Mouse (Mus musculus) heart, embryonic 12.5 days (tissue): Measurements from ENCODE around the gene Sh3pxd2a. TPM values are rescaled to one million over a fixed set of nuclear protein-coding genes. Genes with fewer than 3 reads are reported as not detected.

Experiments used
- ATAC-seq: fragments of 200-750 bp; cut with Nextera tagmentation; 2 replicates; pipeline ENCODE4 v1.8.0; 2017; ENCODE audit warnings: moderate TSS enrichment, moderate library complexity; ENCODE audit not compliant: insufficient number of reproducible peaks, low FRiP score
- H3K27ac ChIP-seq: fragments of 300-500 bp; sonication (generic); 2 replicates; pipeline ENCODE4 v1.5.1; 2016; ENCODE audit warnings: mild to moderate bottlenecking, moderate library complexity; ENCODE audit not compliant: poor library complexity, severe bottlenecking
- H3K27me3 ChIP-seq: fragments of 300-500 bp; sonication (generic); replicated peaks from 2 replicates; pipeline ENCODE4 v1.6.1; 2016; ENCODE audit warnings: mild to moderate bottlenecking, moderate library complexity
- H3K36me3 ChIP-seq: fragments of 300-500 bp; sonication (generic); 2 replicates; pipeline ENCODE4 v1.6.1; 2016; ENCODE audit warnings: mild to moderate bottlenecking, moderate library complexity
- H3K4me1 ChIP-seq: fragments of 300-500 bp; sonication (generic); replicated peaks from 2 replicates; pipeline ENCODE4 v1.6.1; 2016; ENCODE audit warnings: mild to moderate bottlenecking
- H3K4me2 ChIP-seq: fragments of 300-500 bp; sonication (generic); 2 replicates; pipeline ENCODE4 v1.6.1; 2016; ENCODE audit warnings: mild to moderate bottlenecking, moderate library complexity
- H3K4me3 ChIP-seq: fragments of 300-500 bp; sonication (generic); 2 replicates; pipeline ENCODE4 v1.5.1; 2016; ENCODE audit warnings: mild to moderate bottlenecking
- H3K9ac ChIP-seq: fragments of 300-500 bp; sonication (generic); 2 replicates; pipeline ENCODE4 v1.6.1; 2016; ENCODE audit warnings: mild to moderate bottlenecking, moderate library complexity
- H3K9me3 ChIP-seq: fragments of 300-500 bp; sonication (generic); replicated peaks from 2 replicates; pipeline ENCODE4 v1.6.1; 2016; ENCODE audit warnings: mild to moderate bottlenecking, moderate library complexity
- WGBS: fragments of 180-500 bp; shearing (Covaris S2); methylation state at CpG from one replicate; pipeline ENCODE4 v1.1.7; 2016; 5-methylcytosine and 5-hydroxymethylcytosine counted together
- polyA plus RNA-seq: library from polyadenylated mRNA; unstranded; fragments of >200 nt; fragmentation: Nextera tagmentation; extraction: Ambion mirVana; gene quantifications from 2 replicates; pipeline ENCODE4 v1.2.1, GENCODE M21; 2016

Gene Sh3pxd2a
- 6.2 TPM in 2 replicates for polyA plus RNA-seq

GRCm38 (mm10) chr19:47464304-47465241, at the start of gene Sh3pxd2a:
Gene Sh3pxd2a, minus strand, starts transcription at chr19:47464401.
- no peaks in the 10 kb centered on the region for H3K27me3 ChIP-seq
- H3K4me1 ChIP-seq, result peaks cover 54% of the 10 kb centered on the region
- peak; percentile 91 for ATAC-seq
- H3K9me3 ChIP-seq, result peaks cover 3% of the 10 kb centered on the region; the same call in 1 of the 2 replicates
- H3K27ac ChIP-seq, result peak within 1 kb of the TSS; percentile 93
- peak within 1 kb of the TSS; percentile 87 for H3K9ac ChIP-seq
- peak within 1 kb of the TSS; percentile 80 for H3K4me3 ChIP-seq
- peak within 1 kb of the TSS; percentile 94 for H3K4me2 ChIP-seq
- 3% methylated on average over 65 of the region's 70 CpGs for WGBS
- peaks cover 8% of the 10 kb centered on the region; the same call in 1 of the 2 replicates for H3K36me3 ChIP-seq

GRCm38 (mm10) chr19:47513618-47513897, 49.4 kb upstream of the Sh3pxd2a start:
- 52% methylated on average over 4 of the region's 4 CpGs for WGBS
- peaks cover 61% of the 10 kb centered on the region for H3K4me1 ChIP-seq
- H3K36me3 ChIP-seq, result peaks cover 33% of the 10 kb centered on the region
- H3K9ac ChIP-seq, result no peak overlapping the region
- peak overlapping the region; percentile 71 for H3K27ac ChIP-seq
- H3K27me3 ChIP-seq, result no peaks in the 10 kb centered on the region
- H3K4me2 ChIP-seq, result no peak overlapping the region
- H3K9me3 ChIP-seq, result no peaks in the 10 kb centered on the region
- H3K4me3 ChIP-seq, result no peak overlapping the region
- no peak for ATAC-seq

GRCm38 (mm10) chr19:47512794-47513617, 48.8 kb upstream of the Sh3pxd2a start:
- Histone ChIP-seq H3K9me3 (no peaks in the 10 kb centered on the region), H3K4me3 (no peak overlapping the region), H3K36me3 (peaks cover 33% of the 10 kb centered on the region), H3K9ac (no peak overlapping the region), H3K27me3 (no peaks in the 10 kb centered on the region), H3K4me1 (peaks cover 66% of the 10 kb centered on the region), H3K4me2 (no peak overlapping the region), H3K27ac (peak overlapping the region; percentile 71)
- ATAC-seq, result no peak
- 77% methylated on average over 21 of the region's 21 CpGs for WGBS

- no peak overlapping the region for H3K9ac ChIP-seq
- peaks cover 70% of the 10 kb centered on the region for H3K4me1 ChIP-seq
- no peaks in the 10 kb centered on the region for H3K9me3 ChIP-seq
- H3K27me3 ChIP-seq, result no peaks in the 10 kb centered on the region
- 74% methylated on average over 6 of the region's 6 CpGs for WGBS
- peaks cover 35% of the 10 kb centered on the region for H3K36me3 ChIP-seq
- no peak for ATAC-seq
- H3K4me2 ChIP-seq, result no peak overlapping the region
- H3K27ac ChIP-seq, result no peak overlapping the region
- H3K4me3 ChIP-seq, result no peak overlapping the region
Observed at GRCm38 (mm10) chr19:47511958-47512357, 47.8 kb upstream of the Sh3pxd2a start.

- peak overlapping the region; percentile 79; the same call in 1 of the 2 replicates for H3K27ac ChIP-seq
- 76% methylated on average over 7 of the region's 7 CpGs for WGBS
- H3K9ac ChIP-seq, result no peak overlapping the region
- ATAC-seq, result no peak
- no peaks in the 10 kb centered on the region for H3K27me3 ChIP-seq
- H3K4me1 ChIP-seq, result peaks cover 68% of the 10 kb centered on the region
- no peaks in the 10 kb centered on the region for H3K9me3 ChIP-seq
- H3K4me2 ChIP-seq, result no peak overlapping the region
- peaks cover 34% of the 10 kb centered on the region for H3K36me3 ChIP-seq
- no peak overlapping the region for H3K4me3 ChIP-seq
Observed at GRCm38 (mm10) chr19:47511294-47511675, 47.1 kb upstream of the Sh3pxd2a start.

GRCm38 (mm10) chr19:47510473-47511293, 46.5 kb upstream of the Sh3pxd2a start:
- Histone ChIP-seq H3K9ac (peak overlapping the region; percentile 49; the same call in 1 of the 2 replicates), H3K9me3 (no peaks in the 10 kb centered on the region), H3K4me3 (no peak overlapping the region), H3K27me3 (no peaks in the 10 kb centered on the region), H3K36me3 (peaks cover 32% of the 10 kb centered on the region), H3K4me1 (peaks cover 68% of the 10 kb centered on the region), H3K27ac (peak overlapping the region; percentile 79), H3K4me2 (peak overlapping the region; percentile 35)
- 41% methylated on average over 25 of the region's 25 CpGs for WGBS
- ATAC-seq, result no peak; the same call in 1 of the 2 replicates

- no peak for ATAC-seq
- Histone ChIP-seq H3K36me3 (peaks cover 27% of the 10 kb centered on the region), H3K4me2 (peak overlapping the region; percentile 35; the same call in 1 of the 2 replicates), H3K4me3 (no peak overlapping the region), H3K27me3 (no peaks in the 10 kb centered on the region), H3K27ac (peak overlapping the region; percentile 79), H3K4me1 (peaks cover 64% of the 10 kb centered on the region), H3K9me3 (no peaks in the 10 kb centered on the region), H3K9ac (no peak overlapping the region)
- 51% methylated on average over 7 of the region's 7 CpGs for WGBS
Observed at GRCm38 (mm10) chr19:47510135-47510472, 45.9 kb upstream of the Sh3pxd2a start.

GRCm38 (mm10) chr19:47508771-47509281, 44.6 kb upstream of the Sh3pxd2a start:
- 54% methylated on average over 5 of the region's 5 CpGs for WGBS
- H3K9me3 ChIP-seq, result no peaks in the 10 kb centered on the region
- H3K4me1 ChIP-seq, result peaks cover 52% of the 10 kb centered on the region
- H3K27ac ChIP-seq, result peak overlapping the region; percentile 79
- no peaks in the 10 kb centered on the region for H3K27me3 ChIP-seq
- no peak for ATAC-seq
- H3K36me3 ChIP-seq, result peaks cover 17% of the 10 kb centered on the region; the same call in 1 of the 2 replicates
- no peak overlapping the region for H3K4me2 ChIP-seq
- H3K9ac ChIP-seq, result 0 out of 2 replicates have a peak overlapping the region, but pooled peaks have one; percentile 39
- no peak overlapping the region for H3K4me3 ChIP-seq

GRCm38 (mm10) chr19:47508191-47508590, 44.0 kb upstream of the Sh3pxd2a start:
- Histone ChIP-seq H3K4me3 (no peak overlapping the region), H3K36me3 (peaks cover 15% of the 10 kb centered on the region; the same call in 1 of the 2 replicates), H3K9ac (no peak overlapping the region), H3K9me3 (no peaks in the 10 kb centered on the region), H3K27ac (peak overlapping the region; percentile 37), H3K4me2 (no peak overlapping the region), H3K27me3 (no peaks in the 10 kb centered on the region), H3K4me1 (peaks cover 46% of the 10 kb centered on the region)
- ATAC-seq, result no peak
- WGBS, result 61% methylated on average over 3 of the region's 3 CpGs
